Mouse (Mus musculus): ENCODE data around the gene Plcb1. TPM values are rescaled to one million over a fixed set of nuclear protein-coding genes. Genes with fewer than 3 reads are reported as not detected.
"Not testable (repeated sequence)": the region's sequence is repeated elsewhere in the genome, so short reads cannot be mapped to it uniquely, and the experiment has no call there.

Gene Plcb1
- total RNA-seq, 2 experiments from 2014 or later, result 3.3 to 6.5 TPM

DNA sequence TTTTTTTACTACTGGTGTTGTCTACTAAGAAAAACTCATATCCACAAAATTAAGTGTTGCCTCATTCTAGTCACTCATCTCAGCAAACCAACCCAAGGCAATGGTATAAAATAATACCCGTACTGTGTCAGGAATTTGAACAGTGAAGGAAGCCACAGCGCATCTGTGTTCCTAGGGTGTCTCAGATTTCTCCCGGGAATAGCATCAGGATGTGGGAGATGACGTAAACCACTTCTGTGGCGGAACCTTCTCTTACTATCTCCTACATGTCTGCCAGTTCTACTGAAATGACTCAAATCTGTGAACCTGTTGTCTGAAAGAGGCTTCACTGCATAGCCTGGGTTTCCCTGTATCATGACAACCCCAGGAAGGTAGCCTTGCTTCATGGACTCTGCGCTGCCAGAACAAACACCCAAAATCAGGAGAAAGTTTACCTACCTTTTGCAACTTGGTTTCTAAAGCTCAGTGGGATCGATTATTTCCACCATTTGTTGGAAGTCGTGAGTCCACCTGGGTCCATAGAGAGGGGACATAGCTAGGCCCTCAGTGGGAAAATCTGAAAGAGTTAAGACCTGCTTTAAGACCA, 510.4 kb downstream of the Plcb1 start:
- ATAC-seq (replicated peaks; ENCODE audit: poor library complexity), result no peak

DNA sequence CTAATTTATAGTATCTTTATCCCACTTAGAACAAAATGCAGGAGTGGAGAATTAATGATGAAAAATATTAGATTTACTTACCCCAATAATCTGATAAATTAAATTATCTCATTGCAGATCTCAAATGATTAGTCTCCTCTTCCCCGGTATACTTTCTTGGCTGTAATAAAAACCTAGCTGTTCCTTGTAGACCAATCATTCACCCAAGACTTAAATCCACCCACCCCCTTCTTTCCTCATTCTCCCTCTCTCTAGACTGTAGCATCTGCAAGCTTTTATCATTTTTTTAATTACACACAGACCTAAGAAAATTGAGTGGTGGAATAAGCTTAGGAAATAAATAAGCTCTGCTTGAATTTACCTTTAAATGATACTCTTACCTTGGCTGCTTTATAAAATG, 514.6 kb downstream of the Plcb1 start:
- no peak for ATAC-seq (replicated peaks; ENCODE audit: poor library complexity)

DNA sequence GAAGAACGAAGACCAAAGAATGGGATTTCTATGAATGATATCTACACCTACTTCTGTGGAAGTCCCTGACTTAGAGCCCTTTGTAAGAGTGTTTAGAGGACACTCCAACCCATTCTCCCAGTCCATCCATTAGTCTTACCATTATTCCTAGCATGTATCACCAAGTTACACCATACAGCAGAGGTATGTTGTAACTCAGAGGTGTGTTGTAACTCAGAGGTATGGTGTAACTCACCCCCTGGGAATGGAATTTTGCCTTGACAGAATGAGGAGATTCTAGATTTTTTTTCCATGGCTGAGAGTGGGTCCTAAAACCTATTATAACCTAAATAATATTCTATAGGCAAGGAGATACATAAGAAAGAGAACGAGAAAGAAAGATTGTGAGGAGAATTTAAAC, 516.6 kb downstream of the Plcb1 start:
- ATAC-seq (replicated peaks; ENCODE audit: poor library complexity), result peak; percentile 48; the same call in 1 of the 2 replicates

DNA sequence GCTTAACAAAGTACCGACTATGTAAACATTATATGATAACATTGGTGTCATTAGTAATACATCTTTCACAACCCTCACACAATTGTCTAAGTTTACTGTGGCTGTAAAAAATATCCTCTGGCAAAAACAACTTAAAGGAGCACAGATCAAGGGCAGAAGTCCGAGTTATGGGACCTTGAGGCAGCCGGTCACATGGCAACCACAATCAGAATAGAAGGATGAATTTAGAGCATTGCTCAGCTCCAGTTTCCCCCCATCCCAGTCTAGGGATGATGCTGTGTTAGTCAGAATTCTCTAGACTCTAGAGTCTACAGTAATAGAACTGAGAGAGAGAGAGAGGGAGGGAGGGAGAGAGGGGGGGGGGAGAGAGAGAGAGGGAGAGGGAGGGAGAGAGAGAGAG, 519.3 kb downstream of the Plcb1 start:
- no peak for ATAC-seq (replicated peaks; ENCODE audit: poor library complexity)

DNA sequence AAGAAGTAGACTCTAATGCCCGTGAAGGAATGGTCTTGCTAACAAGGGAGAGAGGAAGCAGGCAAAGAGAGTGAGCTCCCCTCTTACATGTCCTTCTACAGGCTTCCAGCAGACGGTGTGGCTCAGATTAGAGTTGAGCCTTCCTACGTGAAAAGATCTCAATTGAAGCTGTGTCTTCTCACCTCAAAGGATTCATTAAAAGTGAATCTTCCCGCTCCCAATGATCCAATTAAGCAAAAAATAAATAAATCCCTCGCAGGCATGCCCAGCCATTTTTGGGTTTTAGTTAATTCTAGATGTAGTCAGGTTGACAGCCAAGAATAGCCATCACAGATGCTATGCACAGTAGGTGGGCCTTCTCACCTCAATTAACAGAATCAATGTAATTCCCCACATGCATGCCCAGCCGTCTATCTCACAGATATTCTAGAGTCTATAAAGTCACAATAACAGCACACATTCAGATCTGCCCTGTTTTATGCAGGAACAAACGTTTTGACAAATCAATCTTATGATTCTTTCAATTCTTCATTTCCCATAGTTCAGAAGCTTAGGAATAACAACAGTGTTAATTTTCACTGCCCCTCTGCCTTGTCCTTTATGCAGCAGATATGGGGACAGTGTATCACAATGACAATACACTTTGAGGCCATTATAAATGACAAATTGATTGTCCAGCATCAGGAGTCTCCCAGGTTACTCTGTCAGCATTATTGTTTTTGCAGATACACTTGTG, 520.0 kb downstream of the Plcb1 start:
- no peak for ATAC-seq (replicated peaks; ENCODE audit: poor library complexity)

DNA sequence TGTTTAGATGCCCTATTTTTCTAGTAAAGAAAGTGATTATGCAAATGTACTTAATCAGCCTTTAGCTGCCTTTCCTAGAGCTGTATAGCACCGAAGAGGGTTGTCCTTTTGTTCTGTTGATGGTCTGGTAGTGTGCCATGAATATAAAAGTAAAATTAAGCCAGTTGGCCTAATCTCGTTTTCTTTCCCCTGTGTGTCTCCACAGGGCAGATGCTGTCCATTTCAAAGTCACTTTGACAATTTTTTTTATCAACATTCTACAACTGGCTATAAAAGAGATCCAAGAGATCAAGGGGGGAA, 520.6 kb downstream of the Plcb1 start:
- ATAC-seq (replicated peaks; ENCODE audit: poor library complexity), result no peak

DNA sequence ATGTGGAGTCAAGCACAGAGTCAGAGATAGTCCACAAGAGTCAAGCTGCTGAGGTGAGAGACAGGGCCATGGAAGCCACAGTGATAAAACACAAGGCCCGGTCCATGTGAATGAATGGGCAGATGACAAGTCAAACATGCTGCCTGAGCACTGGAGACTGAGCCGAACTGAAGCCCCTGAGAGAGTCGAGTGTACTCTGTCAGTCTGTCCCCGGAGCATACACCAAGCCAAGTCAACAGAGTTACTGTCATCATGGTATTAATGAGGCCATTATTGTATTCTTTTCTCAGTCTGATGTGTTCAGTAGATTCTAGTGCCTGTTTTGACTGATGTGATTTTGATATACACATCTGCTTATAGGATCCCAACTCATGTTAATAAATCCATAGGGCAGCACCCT, 521.9 kb downstream of the Plcb1 start:
- ATAC-seq (replicated peaks; ENCODE audit: poor library complexity), result no peak

DNA sequence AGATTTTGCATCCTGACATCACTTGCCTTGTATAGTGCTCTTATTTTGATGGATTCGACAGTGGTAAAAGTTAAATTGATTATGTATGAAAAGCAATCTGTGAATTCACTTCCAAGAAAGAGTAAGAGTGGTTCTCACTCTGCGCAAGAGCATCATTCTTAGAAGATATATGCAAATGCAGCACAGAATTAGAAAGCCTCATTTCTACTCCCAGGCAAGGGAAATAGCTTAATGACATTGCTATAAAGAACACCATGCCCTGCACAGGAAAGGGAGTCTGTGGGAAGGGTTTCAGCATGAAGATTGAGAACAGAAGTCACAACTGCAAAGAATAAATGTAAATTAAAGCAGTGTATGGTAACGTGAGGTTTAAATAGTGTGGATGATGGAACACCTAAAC, 530.1 kb downstream of the Plcb1 start:
- no peak for ATAC-seq (replicated peaks; ENCODE audit: poor library complexity)

DNA sequence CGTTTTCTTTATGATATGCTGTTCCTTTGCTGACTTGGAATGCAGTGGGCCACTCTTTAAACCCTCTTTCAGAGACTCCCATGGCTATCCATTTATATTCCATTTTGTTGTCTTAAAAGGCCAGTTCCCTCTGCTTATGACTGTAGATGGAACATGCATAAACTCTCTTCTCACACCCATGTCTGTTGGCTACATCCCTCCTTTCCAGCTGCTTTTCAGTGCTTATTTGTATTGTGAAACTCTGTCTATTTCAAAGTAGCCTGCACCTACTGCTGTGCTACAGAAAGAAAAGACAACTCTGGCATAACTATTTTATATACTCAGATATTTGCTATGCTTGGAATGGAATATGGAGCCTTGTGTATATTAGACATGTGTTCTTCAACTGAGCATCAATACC, 532.3 kb downstream of the Plcb1 start:
- no peak for ATAC-seq (replicated peaks; ENCODE audit: poor library complexity)

DNA sequence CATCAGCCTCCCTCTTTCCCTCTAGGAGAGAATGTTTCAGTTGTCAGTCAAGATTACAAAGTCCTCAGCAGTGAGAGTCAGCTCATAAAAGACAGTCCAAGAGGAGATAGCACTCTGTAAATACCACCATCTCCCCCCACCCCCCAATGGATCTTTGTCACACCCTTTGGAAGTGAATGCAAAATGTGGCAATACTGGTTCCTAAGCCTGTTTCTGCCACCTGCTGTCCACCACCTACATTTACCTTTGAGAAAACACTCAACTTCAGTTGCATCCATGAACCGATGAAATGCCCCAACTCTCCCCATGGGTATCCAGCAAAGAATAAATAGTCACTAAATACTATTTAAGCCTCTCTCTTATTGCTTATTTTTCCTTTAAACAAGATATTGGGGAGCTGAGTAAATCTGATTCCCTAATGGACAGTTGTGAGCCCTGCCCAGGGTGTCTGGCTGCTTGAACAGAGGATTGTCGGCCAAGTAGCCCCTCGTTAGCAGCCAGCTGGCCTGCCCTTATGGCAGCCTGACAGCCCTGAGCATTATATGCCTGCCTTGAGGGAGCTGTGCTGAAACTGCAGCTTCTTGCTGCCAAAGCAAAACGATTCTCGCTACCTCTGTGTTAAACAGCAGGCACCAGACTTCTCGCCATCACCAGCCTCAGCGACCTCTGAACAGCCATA, 537.5 kb downstream of the Plcb1 start:
- ATAC-seq (replicated peaks; ENCODE audit: poor library complexity), result no peak

DNA sequence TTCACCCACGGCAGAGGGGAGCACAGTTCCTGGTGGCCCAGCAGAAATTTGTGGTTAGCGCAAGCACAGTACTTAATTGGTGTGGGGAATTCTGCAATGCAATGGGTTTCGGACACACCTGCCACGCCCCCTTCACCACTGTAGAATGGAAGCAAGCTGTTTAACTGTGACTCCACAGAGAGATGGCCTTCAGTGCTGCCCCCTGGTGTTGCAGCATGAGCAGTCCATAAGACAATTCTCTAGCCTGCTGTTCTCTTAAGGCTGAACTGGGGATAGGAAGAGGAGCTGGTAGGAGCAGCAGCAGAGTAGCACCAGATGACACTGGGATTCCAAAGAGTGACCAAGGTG, 538.1 kb downstream of the Plcb1 start:
- peak; percentile 85 for ATAC-seq (replicated peaks; ENCODE audit: poor library complexity)

DNA sequence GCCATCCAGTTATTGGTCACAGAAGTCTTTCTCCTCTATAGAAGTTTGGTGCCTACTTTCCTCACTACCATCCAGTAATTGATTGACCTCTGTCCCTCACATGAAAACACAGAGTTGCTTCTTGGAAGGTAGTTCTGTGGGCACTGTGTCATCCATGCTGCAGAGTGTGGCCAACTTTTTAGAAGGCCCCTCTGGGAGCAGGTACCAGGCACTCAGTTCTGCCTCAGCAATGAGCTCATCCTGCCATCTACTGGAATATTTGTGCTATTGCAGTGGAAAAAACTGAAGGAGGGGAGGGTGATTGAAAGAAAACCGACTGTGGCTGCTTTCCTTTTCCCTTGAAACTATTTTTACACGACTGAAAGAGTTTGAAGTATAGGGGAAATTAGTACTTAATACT, 542.9 kb downstream of the Plcb1 start:
- peak; percentile 84 for ATAC-seq (replicated peaks; ENCODE audit: poor library complexity)

DNA sequence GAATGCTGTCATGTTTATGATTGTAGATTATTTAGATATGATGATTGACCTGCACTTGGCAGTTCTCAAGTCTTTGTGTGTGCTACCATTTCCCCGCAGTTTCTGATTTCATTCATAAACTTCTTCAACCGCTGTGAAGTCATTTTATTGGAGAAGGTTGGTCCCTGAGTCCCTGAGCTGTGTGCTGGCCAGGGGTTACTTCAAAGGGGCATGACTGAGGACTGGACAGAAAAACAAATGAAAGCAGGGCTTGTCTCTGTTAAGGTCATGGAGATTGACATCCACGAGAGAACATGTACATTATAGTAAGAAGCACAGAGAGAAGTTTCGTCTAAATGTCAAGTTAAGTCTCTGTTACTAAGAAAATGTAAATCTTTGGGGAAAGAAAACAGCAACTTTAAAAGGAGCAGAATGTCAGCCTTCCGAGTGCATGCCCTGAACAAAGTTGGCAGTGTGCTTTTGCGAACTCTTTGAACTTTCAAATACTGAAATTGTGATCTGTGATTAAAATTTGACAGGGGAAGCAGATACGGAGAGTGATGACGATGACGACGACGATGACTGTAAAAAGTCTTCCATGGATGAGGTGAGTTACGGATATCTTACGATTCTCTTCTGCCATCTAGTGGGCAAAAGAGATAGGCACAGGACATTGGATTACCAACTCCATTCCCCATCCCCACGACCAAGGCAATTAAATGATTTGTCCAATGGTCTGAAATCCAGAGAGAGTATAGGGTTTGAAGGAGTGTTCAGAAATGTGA, 544.1 kb downstream of the Plcb1 start:
- ATAC-seq (replicated peaks; ENCODE audit: poor library complexity), result peak; percentile 93

DNA sequence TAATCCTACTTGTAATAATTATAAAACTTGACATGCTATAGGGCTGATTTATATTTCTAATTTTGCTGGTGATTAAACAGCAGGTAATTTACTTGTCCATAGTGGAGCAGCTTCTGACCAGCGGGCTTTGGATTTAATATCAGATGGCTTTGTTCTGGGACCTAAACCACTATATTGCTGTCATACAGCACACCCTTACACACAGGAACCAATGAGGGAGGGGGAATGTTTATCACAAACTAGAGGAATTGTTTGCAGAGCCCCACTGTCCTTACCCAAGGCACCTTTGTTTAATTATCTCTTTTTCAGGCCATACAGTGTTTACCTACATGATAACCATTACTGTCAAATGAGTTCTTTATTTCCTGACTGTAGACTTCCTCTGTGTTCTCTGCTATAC, 546.0 kb downstream of the Plcb1 start:
- ATAC-seq (replicated peaks; ENCODE audit: poor library complexity), result no peak

DNA sequence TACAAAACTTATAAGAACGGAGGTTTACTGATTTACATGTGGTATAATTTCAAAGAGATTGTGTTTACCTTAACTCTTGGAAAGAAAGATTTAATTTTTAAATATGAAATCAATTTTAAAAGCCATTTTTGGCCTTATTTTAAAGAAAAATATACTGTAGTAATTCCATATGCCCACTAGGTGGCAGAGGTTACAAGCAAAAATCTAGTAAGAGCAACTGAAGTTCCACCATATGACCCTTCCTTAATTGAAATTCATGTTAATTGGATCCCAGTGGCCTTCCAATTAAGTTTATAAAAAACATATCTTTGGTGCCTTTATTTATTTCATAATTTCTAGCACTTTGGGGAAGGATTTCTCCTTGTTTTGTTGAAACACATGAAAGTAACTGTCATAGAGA, 570.4 kb downstream of the Plcb1 start:
- ATAC-seq (replicated peaks; ENCODE audit: poor library complexity), result peak; percentile 85

DNA sequence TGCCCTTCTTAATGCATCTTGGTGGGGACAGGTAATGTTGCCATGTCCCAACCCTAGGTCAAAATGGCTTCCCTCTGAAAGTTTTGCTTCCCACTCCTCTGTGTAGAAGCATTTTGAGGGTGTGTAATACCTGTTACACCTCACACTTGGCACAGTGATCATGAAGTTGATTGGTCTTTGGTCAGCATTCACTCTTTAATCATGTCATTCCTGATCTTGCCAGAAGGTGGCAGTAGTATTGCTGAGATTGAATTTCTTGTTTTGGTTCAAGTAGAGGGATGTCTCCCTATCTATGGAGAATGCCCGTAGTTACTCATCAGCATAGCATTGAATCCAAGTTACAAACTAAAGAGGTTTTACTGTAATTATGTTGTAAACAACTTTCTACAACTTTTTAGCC, 575.9 kb downstream of the Plcb1 start:
- peak; percentile 75 for ATAC-seq (replicated peaks; ENCODE audit: poor library complexity)

DNA sequence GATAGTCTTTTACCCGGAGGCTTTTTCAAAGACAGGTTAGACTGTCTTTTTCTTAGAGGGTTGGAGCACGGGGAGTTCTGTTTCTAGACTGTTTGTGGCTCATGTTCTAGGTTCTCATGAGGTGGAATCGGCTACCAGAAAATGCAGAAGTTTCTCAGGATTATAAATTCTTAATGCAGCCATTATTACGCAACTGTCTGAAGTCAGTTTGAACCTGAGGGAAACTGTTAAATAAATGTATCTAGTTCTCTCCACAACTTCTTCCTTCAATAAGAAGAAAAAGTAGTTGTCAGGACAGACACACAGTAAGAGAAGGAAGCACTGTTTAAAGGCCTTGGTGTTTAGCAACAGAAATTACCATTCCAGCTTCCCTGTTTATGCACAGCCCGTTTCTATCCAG, 577.1 kb downstream of the Plcb1 start:
- peak; percentile 55 for ATAC-seq (replicated peaks; ENCODE audit: poor library complexity)

DNA sequence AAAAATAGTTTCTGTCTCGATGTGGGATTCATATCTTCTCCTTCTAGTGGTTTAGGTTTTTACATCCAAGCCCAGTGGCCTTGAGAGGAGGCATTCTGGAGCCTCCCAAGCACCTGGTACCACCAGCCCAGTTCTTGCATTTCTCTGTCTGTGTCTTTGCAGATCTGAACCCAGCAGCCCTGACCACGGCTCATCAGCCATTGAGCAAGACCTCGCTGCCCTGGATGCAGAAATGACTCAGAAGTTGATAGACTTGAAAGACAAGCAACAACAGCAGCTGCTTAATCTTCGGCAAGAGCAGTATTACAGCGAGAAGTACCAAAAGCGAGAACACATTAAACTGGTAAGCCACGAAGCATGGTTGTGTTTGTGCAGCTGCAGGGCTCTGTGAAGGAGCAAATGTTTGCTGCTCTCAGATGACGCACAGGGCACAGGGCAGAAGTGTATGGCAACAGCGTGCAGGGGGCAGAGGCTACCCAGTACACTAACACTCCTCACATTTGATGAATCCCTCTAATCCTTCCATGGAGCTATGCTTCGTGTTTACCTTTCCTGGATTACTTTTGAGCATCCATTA, 584.5 kb downstream of the Plcb1 start:
- peak; percentile 70 for ATAC-seq (replicated peaks; ENCODE audit: poor library complexity)

DNA sequence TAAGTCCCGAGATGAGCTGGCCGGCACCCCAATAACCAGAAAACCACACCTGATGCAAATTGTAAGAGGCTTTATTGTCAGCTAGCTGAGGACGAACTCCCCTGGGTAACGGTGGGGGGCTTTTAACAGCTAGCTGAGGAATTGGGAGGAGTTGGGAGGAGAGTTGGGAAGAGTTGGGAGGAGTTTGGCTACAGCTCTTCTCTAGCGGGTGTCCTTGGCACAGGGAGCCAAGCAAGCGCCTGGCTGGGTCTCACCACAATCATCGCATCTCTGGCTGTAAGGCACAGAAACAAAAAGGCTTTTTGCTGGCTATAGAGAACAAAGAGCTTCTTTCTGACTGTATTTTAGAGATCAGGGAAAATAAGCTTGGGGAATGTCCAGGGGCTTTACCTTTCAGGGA, 594.9 kb downstream of the Plcb1 start:
- ATAC-seq (replicated peaks; ENCODE audit: poor library complexity), result not testable (repeated sequence)

DNA sequence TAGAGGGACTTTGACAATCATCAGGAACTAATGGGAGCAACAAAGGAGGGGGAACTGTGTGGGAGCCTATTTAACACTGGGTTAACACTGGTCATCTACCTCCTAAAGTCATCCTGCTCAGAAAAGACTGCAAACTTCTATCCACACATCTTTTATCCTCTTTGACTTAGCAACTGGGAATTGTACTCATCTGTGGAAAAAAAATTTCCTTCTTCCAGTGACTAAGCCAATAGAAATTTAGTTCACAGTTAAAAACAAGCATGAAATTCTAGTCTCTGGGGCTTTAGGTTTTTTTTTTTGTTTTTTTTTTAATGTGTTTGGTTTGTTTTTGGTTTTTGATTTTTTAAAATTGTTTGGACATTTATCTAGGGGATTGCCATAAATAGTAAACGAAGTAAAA, 595.5 kb downstream of the Plcb1 start:
- no peak for ATAC-seq (replicated peaks; ENCODE audit: poor library complexity)

DNA sequence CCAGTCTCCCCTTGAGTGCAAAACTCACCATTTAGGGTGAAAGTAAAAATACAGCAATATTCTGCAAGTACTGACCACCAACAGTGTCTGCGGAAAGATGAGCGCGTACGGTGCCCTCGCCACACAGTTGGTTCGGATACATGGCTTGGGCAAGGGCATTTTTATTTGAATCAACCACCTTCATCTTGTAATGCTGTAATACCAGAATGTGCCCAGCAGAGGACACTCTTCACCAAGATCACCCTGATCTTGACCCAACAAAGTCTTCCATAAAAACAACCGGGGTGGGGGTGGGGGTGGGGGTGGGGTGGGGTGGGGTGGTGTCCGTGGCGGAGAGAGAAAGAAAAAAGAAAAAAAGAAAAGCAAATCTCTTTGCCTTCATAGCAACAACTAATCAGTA, 602.1 kb downstream of the Plcb1 start:
- ATAC-seq (replicated peaks; ENCODE audit: poor library complexity), result peak; percentile 78

DNA sequence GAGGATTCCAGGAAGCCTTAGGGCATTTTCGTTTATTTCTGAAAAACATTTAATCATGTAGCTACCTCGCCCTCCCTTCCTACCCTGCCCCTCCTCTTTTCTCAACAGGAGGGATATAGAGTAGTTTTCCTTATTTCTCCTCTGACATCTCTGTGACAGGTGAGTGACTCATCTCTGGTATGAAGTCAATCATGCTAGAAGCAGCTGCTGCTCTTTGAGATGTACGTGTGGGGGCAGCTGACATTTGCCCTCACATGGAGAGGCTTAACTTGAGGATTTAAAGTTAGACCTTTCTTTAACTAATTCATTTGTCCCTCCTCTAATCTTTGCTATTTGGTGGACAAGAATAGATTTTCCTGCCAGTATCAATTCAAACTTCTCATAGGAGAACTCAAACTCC, 608.8 kb downstream of the Plcb1 start:
- no peak for ATAC-seq (replicated peaks; ENCODE audit: poor library complexity)

All from megakaryocyte progenitor cell, adult 5-6 weeks (primary cell).